Mouse (Mus musculus) CH12.LX (cell line): ENCODE results near the gene Alx3.

Experiments
- CHD1 ChIP-seq: IDR thresholded peaks from 2 replicates; pipeline ENCODE4 v1.6.1; 2012; ENCODE audit warnings: low read depth, low read length, improper control_type of control experiment, inconsistent platforms
- CTCF ChIP-seq, 2 experiments: IDR thresholded peaks in 1 of 2; conservative IDR thresholded peaks in 1 of 2; 2 replicates each; pipeline ENCODE4 v1.5.1; 2011 to 2012; ENCODE audit warnings: low read depth in 2 of 2, low read length in 2 of 2, improper control_type of control experiment in 1 of 2, inconsistent platforms in 1 of 2, mild to moderate bottlenecking in 1 of 2, moderate library complexity in 1 of 2
- MAX ChIP-seq: IDR thresholded peaks from 2 replicates; pipeline ENCODE4 v1.6.1; 2011; ENCODE audit warnings: low read length, improper control_type of control experiment
- POLR2A ChIP-seq: IDR thresholded peaks from 2 replicates; pipeline ENCODE4 v1.6.1; 2011; ENCODE audit warnings: low read depth, mild to moderate bottlenecking, improper control_type of control experiment, low read length
- TBP ChIP-seq: conservative IDR thresholded peaks from 2 replicates; pipeline ENCODE4 v1.6.1; 2011; ENCODE audit warnings: low read depth, low read length, improper control_type of control experiment
- ZKSCAN1 ChIP-seq: IDR thresholded peaks from 2 replicates; pipeline ENCODE4 v1.6.1; 2012; ENCODE audit warnings: low read depth, inconsistent platforms, low read length, improper control_type of control experiment, borderline replicate concordance
- ZMIZ1 ChIP-seq: IDR thresholded peaks from 2 replicates; pipeline ENCODE4 v1.6.1; 2012; ENCODE audit warnings: low read depth, mild to moderate bottlenecking, inconsistent platforms, low read length, improper control_type of control experiment
- ZNF384 ChIP-seq: IDR thresholded peaks from 2 replicates; pipeline ENCODE4 v1.6.1; 2012; ENCODE audit warnings: low read depth, low read length, improper control_type of control experiment, inconsistent platforms

DNA sequence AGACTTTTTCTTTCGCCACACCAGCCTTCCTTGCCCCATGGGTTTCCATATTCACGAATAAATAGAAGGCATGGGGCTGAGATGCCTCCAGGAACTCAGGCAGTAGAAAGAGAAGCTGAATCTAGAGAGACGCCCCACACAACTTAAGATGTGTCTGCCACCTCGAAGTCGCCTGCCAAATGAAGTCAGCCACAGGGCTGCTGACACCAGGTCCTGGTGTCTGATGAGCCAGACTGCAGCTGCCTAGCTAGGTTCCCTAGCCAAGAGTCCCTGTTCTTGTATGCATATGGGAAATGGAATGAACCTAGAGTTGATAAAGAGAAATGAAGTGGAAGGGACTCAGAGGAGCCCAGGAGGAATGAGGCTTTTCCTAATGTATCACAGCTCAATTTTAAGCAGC is 49.6 kb upstream of the Alx3 start:
- TF ChIP-seq POLR2A (no peak), MAX (no peak), ZKSCAN1 (no peak), ZMIZ1 (no peak), CTCF (conservative IDR thresholded peaks at IDR 0.05 in 1 of 2, IDR thresholded peaks at IDR 0.05 in 1 of 2; ENCODE audit: low read depth in 2 of 2, low read length in 2 of 2) (no peak), TBP (no peak), ZNF384 (no peak), CHD1 (no peak)
